Mouse (Mus musculus): Measurements from ENCODE around the gene Cdh4. TPM values are rescaled to one million over a fixed set of nuclear protein-coding genes. Genes with fewer than 3 reads are reported as not detected.

Cdh4 gene
- polyA plus RNA-seq, 1 experiment from 2014 or later: 4.6 TPM

- Histone ChIP-seq H3K27ac (no peak overlapping the region), H3K27me3 (0 out of 2 replicates have a peak, but pooled peaks cover 4% of the 10 kb centered on the region), H3K36me3 (no peaks in the 10 kb centered on the region), H3K9ac (no peak overlapping the region), H3K4me2 (no peak overlapping the region), H3K4me3 (no peak overlapping the region), H3K9me3 (no peaks in the 10 kb centered on the region), H3K4me1 (peaks cover 13% of the 10 kb centered on the region; the same call in 1 of the 2 replicates)
- ATAC-seq (ENCODE audit: insufficient number of reproducible peaks, insufficient read depth, low FRiP score, low TSS enrichment, low read depth): no peak
- 86% methylated on average over 3 of the region's 3 CpGs for WGBS
Observed at GRCm38 (mm10) chr2:179714145-179714544, 271.9 kb downstream of the Cdh4 start.

GRCm38 (mm10) chr2:179715375-179715774, 273.1 kb downstream of the Cdh4 start:
- H3K36me3 ChIP-seq: no peaks in the 10 kb centered on the region
- no peak for ATAC-seq (ENCODE audit: insufficient number of reproducible peaks, insufficient read depth, low FRiP score, low TSS enrichment, low read depth)
- H3K4me1 ChIP-seq: peaks cover 13% of the 10 kb centered on the region; the same call in 1 of the 2 replicates
- H3K9me3 ChIP-seq: no peaks in the 10 kb centered on the region
- no peak overlapping the region for H3K4me2 ChIP-seq
- WGBS: 90% methylated on average over 1 of the region's 1 CpGs
- 0 out of 2 replicates have a peak, but pooled peaks cover 4% of the 10 kb centered on the region for H3K27me3 ChIP-seq
- no peak overlapping the region for H3K27ac ChIP-seq
- no peak overlapping the region for H3K4me3 ChIP-seq
- no peak overlapping the region for H3K9ac ChIP-seq

GRCm38 (mm10) chr2:179720366-179720765, 278.1 kb downstream of the Cdh4 start:
- Histone ChIP-seq H3K9ac (no peak overlapping the region), H3K36me3 (no peaks in the 10 kb centered on the region), H3K9me3 (no peaks in the 10 kb centered on the region), H3K27me3 (no peaks in the 10 kb centered on the region), H3K4me2 (no peak overlapping the region), H3K4me3 (no peak overlapping the region), H3K4me1 (no peaks in the 10 kb centered on the region), H3K27ac (no peak overlapping the region)
- 23% methylated on average over 3 of the region's 3 CpGs for WGBS
- no peak for ATAC-seq (ENCODE audit: insufficient number of reproducible peaks, insufficient read depth, low FRiP score, low TSS enrichment, low read depth)

- Histone ChIP-seq H3K36me3 (no peaks in the 10 kb centered on the region), H3K4me3 (no peak overlapping the region), H3K27me3 (no peaks in the 10 kb centered on the region), H3K4me2 (no peak overlapping the region), H3K9ac (no peak overlapping the region), H3K27ac (no peak overlapping the region), H3K9me3 (no peaks in the 10 kb centered on the region), H3K4me1 (no peaks in the 10 kb centered on the region)
- 59% methylated on average over 18 of the region's 18 CpGs for WGBS
- no peak for ATAC-seq (ENCODE audit: insufficient number of reproducible peaks, insufficient read depth, low FRiP score, low TSS enrichment, low read depth)
Observed at GRCm38 (mm10) chr2:179721534-179722516, 279.6 kb downstream of the Cdh4 start.

- H3K4me2 ChIP-seq: no peak overlapping the region
- H3K36me3 ChIP-seq: no peaks in the 10 kb centered on the region
- H3K9ac ChIP-seq: no peak overlapping the region
- 69% methylated on average over 4 of the region's 4 CpGs for WGBS
- H3K27ac ChIP-seq: no peak overlapping the region
- H3K4me1 ChIP-seq: no peaks in the 10 kb centered on the region
- H3K9me3 ChIP-seq: no peaks in the 10 kb centered on the region
- H3K27me3 ChIP-seq: no peaks in the 10 kb centered on the region; the same call in 1 of the 2 replicates
- no peak overlapping the region for H3K4me3 ChIP-seq
- no peak for ATAC-seq (ENCODE audit: insufficient number of reproducible peaks, insufficient read depth, low FRiP score, low TSS enrichment, low read depth)
Observed at GRCm38 (mm10) chr2:179722776-179723386, 280.6 kb downstream of the Cdh4 start.

GRCm38 (mm10) chr2:179723401-179723800, 281.2 kb downstream of the Cdh4 start:
- Histone ChIP-seq H3K9me3 (no peaks in the 10 kb centered on the region), H3K36me3 (no peaks in the 10 kb centered on the region), H3K9ac (no peak overlapping the region), H3K27ac (no peak overlapping the region), H3K4me2 (no peak overlapping the region), H3K4me3 (no peak overlapping the region), H3K27me3 (no peaks in the 10 kb centered on the region; the same call in 1 of the 2 replicates), H3K4me1 (no peaks in the 10 kb centered on the region)
- ATAC-seq (ENCODE audit: insufficient number of reproducible peaks, insufficient read depth, low FRiP score, low TSS enrichment, low read depth): no peak
- WGBS: 87% methylated on average over 8 of the region's 8 CpGs

- ATAC-seq (ENCODE audit: insufficient number of reproducible peaks, insufficient read depth, low FRiP score, low TSS enrichment, low read depth): no peak
- H3K27me3 ChIP-seq: peaks cover 15% of the 10 kb centered on the region
- no peaks in the 10 kb centered on the region for H3K9me3 ChIP-seq
- 52% methylated on average over 8 of the region's 8 CpGs for WGBS
- H3K4me1 ChIP-seq: peaks cover 20% of the 10 kb centered on the region
- H3K4me2 ChIP-seq: no peak overlapping the region
- no peak overlapping the region for H3K4me3 ChIP-seq
- no peaks in the 10 kb centered on the region for H3K36me3 ChIP-seq
- no peak overlapping the region for H3K9ac ChIP-seq
- H3K27ac ChIP-seq: no peak overlapping the region
Observed at GRCm38 (mm10) chr2:179729002-179729401, 286.8 kb downstream of the Cdh4 start.

GRCm38 (mm10) chr2:179729802-179730201, 287.6 kb downstream of the Cdh4 start:
- WGBS: 77% methylated on average over 4 of the region's 4 CpGs
- H3K36me3 ChIP-seq: no peaks in the 10 kb centered on the region
- no peaks in the 10 kb centered on the region for H3K9me3 ChIP-seq
- no peak overlapping the region for H3K4me3 ChIP-seq
- H3K9ac ChIP-seq: no peak overlapping the region
- peaks cover 23% of the 10 kb centered on the region for H3K27me3 ChIP-seq
- H3K4me1 ChIP-seq: peaks cover 20% of the 10 kb centered on the region
- H3K27ac ChIP-seq: no peak overlapping the region
- ATAC-seq (ENCODE audit: insufficient number of reproducible peaks, insufficient read depth, low FRiP score, low TSS enrichment, low read depth): no peak
- H3K4me2 ChIP-seq: no peak overlapping the region

- no peak for ATAC-seq (ENCODE audit: insufficient number of reproducible peaks, insufficient read depth, low FRiP score, low TSS enrichment, low read depth)
- Histone ChIP-seq H3K27ac (no peak overlapping the region), H3K4me1 (peaks cover 20% of the 10 kb centered on the region), H3K36me3 (no peaks in the 10 kb centered on the region), H3K4me2 (no peak overlapping the region), H3K27me3 (peaks cover 24% of the 10 kb centered on the region), H3K4me3 (no peak overlapping the region), H3K9me3 (no peaks in the 10 kb centered on the region), H3K9ac (peak overlapping the region; percentile 11; the same call in 1 of the 2 replicates)
- 23% methylated on average over 16 of the region's 16 CpGs for WGBS
Observed at GRCm38 (mm10) chr2:179733141-179733831, 291.1 kb downstream of the Cdh4 start.

- no peak overlapping the region for H3K4me2 ChIP-seq
- H3K36me3 ChIP-seq: no peaks in the 10 kb centered on the region
- H3K4me3 ChIP-seq: no peak overlapping the region
- 0 out of 2 replicates have a peak, but pooled peaks have one; percentile 32 for ATAC-seq (ENCODE audit: insufficient number of reproducible peaks, insufficient read depth, low FRiP score, low TSS enrichment, low read depth)
- 95% methylated on average over 1 of the region's 1 CpGs for WGBS
- no peaks in the 10 kb centered on the region for H3K9me3 ChIP-seq
- peaks cover 18% of the 10 kb centered on the region for H3K27me3 ChIP-seq
- no peaks in the 10 kb centered on the region for H3K4me1 ChIP-seq
- H3K9ac ChIP-seq: no peak overlapping the region
- no peak overlapping the region for H3K27ac ChIP-seq
Observed at GRCm38 (mm10) chr2:179742419-179742818, 300.2 kb downstream of the Cdh4 start.

GRCm38 (mm10) chr2:179742828-179743227, 300.6 kb downstream of the Cdh4 start:
- Histone ChIP-seq H3K27me3 (peaks cover 18% of the 10 kb centered on the region), H3K4me3 (no peak overlapping the region), H3K27ac (no peak overlapping the region), H3K9me3 (no peaks in the 10 kb centered on the region), H3K4me2 (no peak overlapping the region), H3K4me1 (no peaks in the 10 kb centered on the region), H3K9ac (no peak overlapping the region), H3K36me3 (no peaks in the 10 kb centered on the region)
- no peak for ATAC-seq (ENCODE audit: insufficient number of reproducible peaks, insufficient read depth, low FRiP score, low TSS enrichment, low read depth)
- WGBS: 78% methylated on average over 6 of the region's 6 CpGs

Measured in embryonic facial prominence, embryonic 13.5 days (tissue).